Mouse (Mus musculus) C2C12 (cell line): ENCODE data around the gene Npr2.

Experiments
- CEBPB ChIP-seq: IDR thresholded peaks from one replicate; pipeline ENCODE4 v1.6.1; 2011; ENCODE audit warnings: low read depth, mild to moderate bottlenecking, control low read depth, moderate library complexity
- CTCF ChIP-seq: IDR thresholded peaks from one replicate; pipeline ENCODE4 v1.5.1; 2011; ENCODE audit not compliant: control insufficient read depth, insufficient read depth, insufficient read length
- FOSL1 ChIP-seq: IDR thresholded peaks from one replicate; pipeline ENCODE4 v1.8.0; 2011; ENCODE audit warnings: mild to moderate bottlenecking, low read length; ENCODE audit not compliant: poor library complexity, insufficient read depth, severe bottlenecking
- MAX ChIP-seq: IDR thresholded peaks from one replicate; pipeline ENCODE4 v1.6.1; 2011; ENCODE audit warnings: mild to moderate bottlenecking, control low read depth
- MYOD1 ChIP-seq: IDR thresholded peaks from one replicate; pipeline ENCODE4 v1.6.1; 2011; ENCODE audit warnings: low read depth; ENCODE audit not compliant: control insufficient read depth, insufficient read length
- MYOG ChIP-seq: IDR thresholded peaks from one replicate; pipeline ENCODE4 v1.6.1; 2011; ENCODE audit not compliant: control insufficient read depth, insufficient read length; ENCODE audit errors: extremely low read depth
- USF1 ChIP-seq: IDR thresholded peaks from one replicate; pipeline ENCODE4 v1.6.1; 2011; ENCODE audit warnings: low read depth, mild to moderate bottlenecking, control low read depth, moderate library complexity

- TF ChIP-seq CTCF (no peak), USF1 (no peak), MYOD1 (no peak), FOSL1 (no peak), MYOG (no peak), MAX (no peak), CEBPB (no peak)
These were observed 37.2 kb downstream of the Npr2 start, which contains the start of the genes Tmem8b and Fam221b for GRCm38 (mm10) chr4:43668782-43669427.
